Mouse (Mus musculus): ENCODE results near the gene Wars.
A peak's percentile ranks its signal among the peaks of the same experiment; 100 is the strongest.

Gene Wars

DNA sequence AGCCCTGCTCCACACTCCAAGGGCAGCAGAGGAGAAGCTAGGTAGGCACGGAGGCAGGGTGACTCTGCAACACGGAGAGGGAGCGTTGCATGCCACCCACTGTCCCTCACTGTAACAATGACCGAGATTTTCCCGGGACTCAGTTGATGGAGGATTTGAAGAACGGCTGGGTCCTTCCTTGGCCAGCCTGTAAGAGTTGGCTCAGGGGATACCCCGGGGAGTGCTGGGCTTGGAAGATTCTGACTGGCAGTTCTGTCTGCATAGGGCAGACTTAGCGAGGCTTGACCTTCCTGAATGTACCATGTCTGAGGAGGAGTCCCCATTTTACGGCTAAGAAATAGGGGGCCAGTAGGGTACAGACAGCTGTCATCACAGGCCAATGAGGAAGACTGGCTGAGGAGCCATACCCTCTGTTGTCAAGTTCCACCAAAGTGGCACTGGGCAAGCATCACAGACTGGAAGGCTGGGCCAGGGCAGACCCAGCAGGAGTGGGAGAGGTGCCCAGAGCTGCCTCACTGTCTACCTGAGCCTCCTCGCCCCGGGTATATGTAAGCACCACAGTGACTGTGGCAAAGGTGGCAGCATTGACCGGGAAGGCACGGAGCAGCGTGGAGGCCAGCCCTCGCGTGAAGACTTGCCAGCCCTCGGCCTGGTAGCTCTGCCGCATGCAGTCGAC, 67.6 kb downstream of the Wars start:
- no peak for DNase-seq (ENCODE audit: low spot score in 2 of 2)

GRCm38 (mm10) chr12:108825561-108826224, 68.3 kb downstream of the Wars start:
- DNase-seq (ENCODE audit: low spot score in 2 of 2): no peak

DNA sequence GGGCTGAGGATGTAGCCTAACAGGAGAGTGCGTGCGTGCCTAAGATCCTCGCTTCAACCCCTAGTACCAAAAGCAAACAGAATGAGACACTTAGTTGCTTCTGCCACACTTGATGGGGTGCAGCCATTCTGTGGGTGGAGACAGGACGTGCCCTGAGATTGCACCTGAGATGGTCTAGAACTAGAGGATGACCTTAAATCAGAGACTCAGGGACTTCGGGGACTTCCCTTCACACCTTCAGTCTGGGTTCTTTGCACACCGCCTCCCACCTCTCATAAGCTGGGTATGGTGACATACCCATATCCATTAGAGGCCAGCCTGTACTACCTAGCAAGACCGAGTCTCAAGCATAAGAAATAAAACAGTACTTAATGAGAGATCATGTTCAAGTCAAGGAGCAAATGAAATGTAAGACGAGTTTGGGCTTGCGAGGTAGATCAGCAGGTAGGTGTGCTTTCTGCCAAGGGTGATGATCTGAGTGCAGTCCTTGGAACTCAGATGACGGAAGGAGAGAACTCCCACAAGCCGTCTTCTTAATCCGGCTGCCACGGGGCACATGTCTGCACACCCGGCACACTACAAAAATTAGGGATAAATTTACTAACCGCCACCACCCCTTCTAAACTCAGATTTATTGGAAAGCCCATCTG, 69.6 kb downstream of the Wars start:
- DNase-seq (ENCODE audit: low spot score in 2 of 2): no peak

DNA sequence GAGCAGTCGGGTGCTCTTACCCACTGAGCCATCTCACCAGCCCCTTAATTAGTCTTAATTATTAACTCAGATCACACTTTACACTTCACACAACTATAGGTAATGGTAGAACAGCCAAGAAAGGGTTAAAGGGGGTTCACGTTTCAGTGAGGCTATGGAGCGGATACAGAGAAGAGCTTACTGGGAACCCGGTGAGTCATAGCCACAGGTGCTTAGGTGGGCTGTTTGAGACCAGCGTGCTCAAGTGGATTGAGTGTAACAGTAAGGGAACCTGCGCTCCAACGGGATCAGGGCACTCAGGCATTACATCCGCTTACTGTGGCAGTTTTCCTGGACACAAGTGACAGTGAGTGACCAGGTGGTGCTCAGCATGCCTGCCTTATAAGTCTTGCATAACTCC, 70.9 kb downstream of the Wars start:
- DNase-seq (ENCODE audit: low spot score in 2 of 2): no peak

DNA sequence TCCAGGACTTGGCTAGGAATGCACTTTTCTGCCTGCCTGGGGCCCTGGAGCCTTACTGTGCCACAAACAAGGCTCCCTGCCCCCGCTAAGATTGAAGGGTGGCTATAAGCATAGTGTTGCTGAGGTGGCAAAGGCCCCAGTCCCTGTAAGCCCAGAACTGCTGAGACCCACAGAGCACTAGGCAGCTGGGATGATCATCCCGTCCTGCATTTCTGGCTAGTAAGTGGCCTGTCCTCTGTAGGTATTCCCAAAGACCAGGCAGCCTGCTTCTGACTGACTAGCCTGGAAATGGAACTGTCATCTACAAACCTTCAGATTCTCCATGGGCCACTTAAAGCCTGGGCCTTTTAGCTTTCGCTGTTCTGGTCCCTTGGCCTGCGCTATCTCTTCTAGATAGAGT, 73.5 kb downstream of the Wars start:
- no peak for DNase-seq (ENCODE audit: low spot score in 2 of 2)

DNA sequence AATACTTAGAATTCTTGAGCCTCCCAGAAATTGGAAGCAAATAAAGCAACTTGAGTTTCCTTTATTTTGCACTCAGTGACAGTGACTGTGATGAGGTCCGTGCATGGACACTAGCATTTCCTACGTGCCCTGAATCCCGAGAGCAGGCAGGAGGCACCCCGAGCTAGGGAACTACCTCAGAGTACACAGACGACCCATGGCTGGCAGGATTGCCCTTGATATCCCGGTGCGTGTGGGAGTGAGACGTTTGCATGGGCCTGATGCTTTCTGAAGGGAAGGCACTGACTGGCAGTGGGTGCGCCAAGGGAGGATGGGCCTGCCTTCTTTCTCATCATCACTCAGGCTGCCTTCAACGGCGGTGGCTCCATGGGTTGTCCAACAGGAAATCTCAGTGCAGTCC, 77.4 kb downstream of the Wars start:
- no peak for DNase-seq (ENCODE audit: low spot score in 2 of 2)

- no peak for DNase-seq (ENCODE audit: low spot score in 2 of 2)
Observed at GRCm38 (mm10) chr12:108814470-108814869, 79.5 kb downstream of the Wars start.

- DNase-seq (ENCODE audit: low spot score in 2 of 2): no peak
Observed at GRCm38 (mm10) chr12:108812463-108812862, 81.5 kb downstream of the Wars start.

DNA sequence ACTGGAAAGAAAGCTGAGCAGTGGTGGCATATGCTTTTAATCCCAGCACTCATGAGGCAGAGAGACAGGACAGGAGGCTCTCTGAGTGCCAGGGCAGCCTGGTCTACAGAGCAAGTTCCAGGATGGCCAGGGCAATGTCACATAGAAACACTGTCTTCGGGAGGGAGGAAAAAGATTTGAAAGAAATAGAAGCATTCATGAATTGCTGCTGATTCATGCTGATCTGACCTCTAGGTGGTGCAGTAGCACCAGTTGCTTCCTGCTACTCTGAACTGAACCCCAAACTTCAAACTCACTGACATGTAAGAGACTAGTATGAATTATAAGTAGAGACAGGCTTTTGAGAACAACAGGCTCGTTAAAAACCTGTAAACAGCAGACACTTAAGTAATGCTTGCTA, 82.8 kb downstream of the Wars start:
- DNase-seq (ENCODE audit: low spot score in 2 of 2): peak in 1 of 2 experiments; percentile 42

DNA sequence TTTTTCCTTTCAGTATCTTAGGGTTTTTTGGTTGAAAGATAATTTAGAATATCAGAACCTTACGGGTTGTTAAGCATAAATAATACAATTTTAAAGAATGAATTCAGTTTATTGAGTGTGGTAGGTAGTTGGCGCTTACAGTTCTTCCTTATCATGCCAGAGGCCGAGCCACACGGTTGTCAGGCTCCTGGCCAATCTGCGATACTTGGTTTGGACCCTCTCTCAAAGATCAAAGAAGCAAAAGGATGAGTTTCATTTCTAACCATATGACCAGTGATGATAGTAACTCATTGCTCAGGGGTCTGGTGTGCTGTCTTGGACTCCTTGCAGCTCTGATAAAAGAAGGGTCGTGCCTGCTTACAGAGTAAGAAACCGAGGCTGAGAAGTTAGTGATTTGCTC, 83.7 kb downstream of the Wars start:
- DNase-seq (ENCODE audit: low spot score in 2 of 2): no peak
